8 mouse cellular contexts compared by ENCODE assay signal in the genomic region with DNA sequence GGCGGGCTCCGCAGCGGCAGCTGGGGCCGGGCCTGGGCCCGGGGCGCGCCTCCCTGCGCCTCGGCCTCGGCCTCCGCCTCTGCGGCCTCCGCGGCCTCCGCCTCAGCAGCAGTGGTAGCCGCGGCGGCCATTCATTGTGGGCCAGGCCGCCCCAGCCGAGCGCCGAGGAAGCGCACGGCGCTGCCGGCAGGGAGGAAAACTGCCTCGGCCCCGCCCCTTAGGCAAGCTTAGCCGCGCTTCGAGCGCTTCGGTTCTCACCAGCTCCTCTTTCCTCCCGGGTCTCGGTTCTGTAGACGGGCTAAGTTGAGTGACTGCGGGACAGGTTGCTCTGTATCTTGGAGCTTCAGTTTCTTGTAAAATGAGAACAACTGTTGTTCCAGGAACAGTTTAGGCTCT. TPM values are rescaled to one million over a fixed set of nuclear protein-coding genes. Genes with fewer than 3 reads are reported as not detected.
A peak's percentile ranks its signal among the peaks of the same experiment; 100 is the strongest.
DNase-seq lines count a peak whose midpoint lies in the region; ATAC-seq and TF ChIP-seq lines count a peak whose summit lies in the region.

Nacc1 (minus strand) TSS at position 158 of the 396 bp plus-strand sequence.

- DNase-seq in kidney, postnatal 0 days (ENCODE audit: low spot score): peak; percentile 97
- DNase-seq in naive thymus-derived CD4-positive, alpha-beta T cell, adult 2 months (ENCODE audit: low read depth): peak; percentile 89

- peak within 1 kb of the TSS; percentile 96 for H3K9ac ChIP-seq in heart, embryonic 12.5 days
- peak within 1 kb of the TSS; percentile 97 for H3K9ac ChIP-seq in kidney, postnatal 0 days (ENCODE audit: low read depth, low read length)
- H3K9ac ChIP-seq in liver, embryonic 12.5 days: peak within 1 kb of the TSS; percentile 99
- peak within 1 kb of the TSS; percentile 100 for H3K9ac ChIP-seq in stomach, embryonic 16.5 days (ENCODE audit: low read length)

- peaks cover 45% of the 10 kb centered on the region for H3K36me3 ChIP-seq in C2C12 (ENCODE audit: control insufficient read depth, insufficient read depth)
- peaks cover 21% of the 10 kb centered on the region for H3K36me3 ChIP-seq in heart, embryonic 12.5 days
- peaks cover 8% of the 10 kb centered on the region; the same call in 1 of the 2 replicates for H3K36me3 ChIP-seq in kidney, postnatal 0 days (ENCODE audit: insufficient read depth, low read length)
- H3K36me3 ChIP-seq in liver, embryonic 12.5 days: peaks cover 45% of the 10 kb centered on the region
- no peaks in the 10 kb centered on the region for H3K36me3 ChIP-seq in stomach, embryonic 16.5 days (ENCODE audit: control insufficient read depth, insufficient read depth, low read length)

- H3ac ChIP-seq in C2C12 (ENCODE audit: control insufficient read depth, insufficient read length, low read depth): peak within 1 kb of the TSS; percentile 98

- H3K9me3 ChIP-seq in heart, embryonic 12.5 days (replicated peaks): no peaks in the 10 kb centered on the region
- no peaks in the 10 kb centered on the region for H3K9me3 ChIP-seq in kidney, postnatal 0 days (replicated peaks; ENCODE audit: low read length)
- H3K9me3 ChIP-seq in liver, embryonic 12.5 days (replicated peaks): no peaks in the 10 kb centered on the region
- no peaks in the 10 kb centered on the region for H3K9me3 ChIP-seq in stomach, embryonic 16.5 days (replicated peaks; ENCODE audit: control insufficient read depth, low read length)

- peak; percentile 82 for ATAC-seq in erythroblast, adult 5-6 weeks (replicated peaks; ENCODE audit: low FRiP score, poor library complexity, severe bottlenecking)
- peak; percentile 79 for ATAC-seq in heart, embryonic 12.5 days (ENCODE audit: insufficient number of reproducible peaks, low FRiP score)
- ATAC-seq in kidney, postnatal 0 days (replicated peaks; ENCODE audit: low FRiP score, low read depth): peak; percentile 75
- ATAC-seq in liver, embryonic 12.5 days: peak; percentile 80
- peak; percentile 85 for ATAC-seq in stomach, embryonic 16.5 days (ENCODE audit: insufficient read depth, low FRiP score)

- H3K79me2 ChIP-seq in C2C12 (ENCODE audit: control insufficient read depth, insufficient read depth): peaks cover 89% of the 10 kb centered on the region

- H3K4me3 ChIP-seq in C2C12 (ENCODE audit: insufficient read depth, poor library complexity, severe bottlenecking): peak within 1 kb of the TSS; percentile 83
- peak within 1 kb of the TSS; percentile 78 for H3K4me3 ChIP-seq in bone marrow, adult 2 months (replicated peaks; ENCODE audit: control insufficient read depth, low read depth, low read length)
- H3K4me3 ChIP-seq in heart, embryonic 12.5 days: peak within 1 kb of the TSS; percentile 89
- peak within 1 kb of the TSS; percentile 100 for H3K4me3 ChIP-seq in kidney, postnatal 0 days (replicated peaks; ENCODE audit: low read depth, low read length)
- peak within 1 kb of the TSS; percentile 99 for H3K4me3 ChIP-seq in liver, embryonic 12.5 days
- H3K4me3 ChIP-seq in stomach, embryonic 16.5 days (replicated peaks; ENCODE audit: low read length): peak within 1 kb of the TSS; percentile 100

- H3K27me3 ChIP-seq in C2C12 (ENCODE audit: control insufficient read depth, insufficient read depth, insufficient read length): no peaks in the 10 kb centered on the region
- H3K27me3 ChIP-seq in heart, embryonic 12.5 days (replicated peaks): no peaks in the 10 kb centered on the region
- H3K27me3 ChIP-seq in kidney, postnatal 0 days (ENCODE audit: insufficient read depth, low read length): no peaks in the 10 kb centered on the region
- H3K27me3 ChIP-seq in liver, embryonic 12.5 days (replicated peaks): no peaks in the 10 kb centered on the region
- no peaks in the 10 kb centered on the region for H3K27me3 ChIP-seq in stomach, embryonic 16.5 days (ENCODE audit: control insufficient read depth, insufficient read depth, low read length)

- peak within 1 kb of the TSS; percentile 89 for H3K27ac ChIP-seq in bone marrow, adult 2 months (ENCODE audit: control insufficient read depth, insufficient read depth, low read depth, low read length, poor library complexity)
- peak within 1 kb of the TSS; percentile 93 for H3K27ac ChIP-seq in heart, embryonic 12.5 days (ENCODE audit: poor library complexity, severe bottlenecking)
- H3K27ac ChIP-seq in kidney, postnatal 0 days: peak within 1 kb of the TSS; percentile 95
- peak within 1 kb of the TSS; percentile 97 for H3K27ac ChIP-seq in liver, embryonic 12.5 days
- H3K27ac ChIP-seq in stomach, embryonic 16.5 days (ENCODE audit: low read length): peak within 1 kb of the TSS; percentile 96

- TF ChIP-seq CTCF in C2C12 (IDR thresholded peaks at IDR 0.05; ENCODE audit: control insufficient read depth, insufficient read depth, insufficient read length): no peak
- TF ChIP-seq CTCF in bone marrow, adult 2 months (IDR thresholded peaks at IDR 0.05; ENCODE audit: control insufficient read depth, insufficient read depth, low read length): no peak
- 0 out of 2 replicates have a peak, but pooled peaks have one; percentile 7 for TF ChIP-seq CTCF in kidney, postnatal 0 days (IDR thresholded peaks at IDR 0.05; ENCODE audit: low read depth)

- H3K4me2 ChIP-seq in heart, embryonic 12.5 days: peak within 1 kb of the TSS; percentile 96
- H3K4me2 ChIP-seq in kidney, postnatal 0 days (ENCODE audit: low read length): peak within 1 kb of the TSS; percentile 82
- H3K4me2 ChIP-seq in liver, embryonic 12.5 days: peak within 1 kb of the TSS; percentile 94
- H3K4me2 ChIP-seq in stomach, embryonic 16.5 days (ENCODE audit: low read depth, low read length): peak within 1 kb of the TSS; percentile 82

- TF ChIP-seq POLR2A in bone marrow, adult 2 months (IDR thresholded peaks at IDR 0.05; ENCODE audit: borderline replicate concordance, control insufficient read depth, low read depth, low read length): peak; percentile 69; the same call in 1 of the 2 replicates

- peaks cover 61% of the 10 kb centered on the region for H3K79me3 ChIP-seq in C2C12 (ENCODE audit: low read depth)

- H3K4me1 ChIP-seq in bone marrow, adult 2 months (ENCODE audit: control insufficient read depth, insufficient read depth, low read length): peaks cover 4% of the 10 kb centered on the region; the same call in 1 of the 2 replicates
- H3K4me1 ChIP-seq in heart, embryonic 12.5 days (replicated peaks): peaks cover 48% of the 10 kb centered on the region
- H3K4me1 ChIP-seq in kidney, postnatal 0 days (replicated peaks; ENCODE audit: insufficient read depth, low read length): peaks cover 27% of the 10 kb centered on the region
- peaks cover 73% of the 10 kb centered on the region for H3K4me1 ChIP-seq in liver, embryonic 12.5 days
- peaks cover 29% of the 10 kb centered on the region for H3K4me1 ChIP-seq in stomach, embryonic 16.5 days (ENCODE audit: control insufficient read depth, insufficient read depth, low read length)

- WGBS in bone marrow, adult 2 months: under 1% methylated on average over 37 of the region's 37 CpGs
- under 1% methylated on average over 37 of the region's 37 CpGs for WGBS in heart, embryonic 12.5 days
- WGBS in kidney, postnatal 0 days: under 1% methylated on average over 30 of the region's 37 CpGs
- under 1% methylated on average over 37 of the region's 37 CpGs for whole genome bisulfite sequencing in liver, embryonic 12.5 days (ENCODE audit: insufficient replicate concordance)
- WGBS in stomach, embryonic 16.5 days: under 1% methylated on average over 36 of the region's 37 CpGs

TF ChIP-seq in C2C12, 6 proteins besides CTCF, POLR2A, EP300 and RAD21:
- TF ChIP-seq FOSL1 (IDR thresholded peaks at IDR 0.05; ENCODE audit: insufficient read depth, low read length, poor library complexity, severe bottlenecking) (no peak), MYOG (IDR thresholded peaks at IDR 0.05; ENCODE audit: control insufficient read depth, extremely low read depth, insufficient read length) (no peak), CEBPB (IDR thresholded peaks at IDR 0.05; ENCODE audit: low read depth) (no peak), MAX (IDR thresholded peaks at IDR 0.05) (peak; percentile 55), MYOD1 (IDR thresholded peaks at IDR 0.05; ENCODE audit: control insufficient read depth, insufficient read length, low read depth) (no peak), USF1 (IDR thresholded peaks at IDR 0.05; ENCODE audit: low read depth) (no peak)

RNA-seq across cellular contexts. Expression of gene Nacc1, which starts in this region (rescaled TPM):
- 81.5 TPM for polyA plus RNA-seq in C2C12 (2012; fragmentation: generic; extraction: Trizol)
- 14.6 and 26.2 TPM in 2 replicates for polyA plus RNA-seq in bone marrow, adult 2 months (2011; ENCODE audit: insufficient read depth, insufficient read length, low replicate concordance, missing spikeins)
- 12.7 and 19.9 TPM in 2 replicates for total RNA-seq in erythroblast, adult 5-6 weeks (2015; ENCODE audit: low replicate concordance)
- total RNA-seq in erythroblast, adult 5-6 weeks (2017; ENCODE audit: low replicate concordance): 8.2 and 13.1 TPM in 2 replicates
- 20.9 and 21.3 TPM in 2 replicates for polyA plus RNA-seq in heart, embryonic 12.5 days (2016; fragmentation: Nextera tagmentation; extraction: Ambion mirVana)
- polyA plus RNA-seq in kidney, postnatal 0 days (2015; fragmentation: Nextera tagmentation; extraction: Ambion mirVana): 15.9 and 16.1 TPM in 2 replicates
- polyA plus RNA-seq in liver, embryonic 12.5 days (2016; fragmentation: Nextera tagmentation; extraction: Ambion mirVana): 12.5 and 12.9 TPM in 2 replicates
- 14.4 and 14.5 TPM in 2 replicates for polyA plus RNA-seq in stomach, embryonic 16.5 days (2015; fragmentation: Nextera tagmentation; extraction: Ambion mirVana)

Comparison
In these comparisons a context has a peak if more than half of its experiments do, and no peak if none do; other contexts are left out.
1. Peak in every context shown above with its lines: DNase-seq, ATAC-seq, H3K4me3 ChIP-seq and H3K27ac ChIP-seq.